Mouse (Mus musculus) lung, adult 2 months (tissue): ENCODE measurements around the gene 4930432M17Rik.

Experiments used
- CTCF ChIP-seq: fragments of 200-500 bp; IDR thresholded peaks from 2 replicates; pipeline ENCODE4 v1.5.1; 2011; ENCODE audit warnings: mild to moderate bottlenecking, low read length, control low read depth; ENCODE audit not compliant: insufficient read depth
- POLR2A ChIP-seq: fragments of 200-500 bp; IDR thresholded peaks from 2 replicates; pipeline ENCODE4 v1.6.1; 2011; ENCODE audit warnings: low read depth, mild to moderate bottlenecking, control low read depth, low read length, borderline replicate concordance; ENCODE audit errors: extremely low read depth

DNA sequence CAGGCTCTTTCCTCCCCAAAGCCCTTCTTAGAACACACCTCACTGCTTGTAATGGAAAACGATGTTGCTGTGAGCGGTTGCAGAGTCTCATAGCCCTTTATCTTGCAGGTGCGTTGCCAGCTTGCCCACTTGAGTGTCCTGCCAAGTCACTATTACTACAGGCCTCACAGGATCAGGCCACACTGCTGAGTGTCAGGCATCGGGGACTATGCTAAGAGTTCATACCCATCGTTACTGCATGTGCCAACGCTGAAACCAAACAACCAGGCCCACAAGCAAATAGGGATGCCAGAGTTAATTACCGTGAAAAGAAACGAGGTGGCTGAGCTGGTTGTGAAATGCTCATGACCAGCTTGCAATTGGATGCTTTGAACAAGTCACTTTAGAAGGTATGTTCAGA lies 43.3 kb downstream of the 4930432M17Rik start:
- TF ChIP-seq POLR2A, result no peak
- no peak for TF ChIP-seq CTCF
